9 mouse cellular contexts compared by ENCODE assay signal in the genomic region with DNA sequence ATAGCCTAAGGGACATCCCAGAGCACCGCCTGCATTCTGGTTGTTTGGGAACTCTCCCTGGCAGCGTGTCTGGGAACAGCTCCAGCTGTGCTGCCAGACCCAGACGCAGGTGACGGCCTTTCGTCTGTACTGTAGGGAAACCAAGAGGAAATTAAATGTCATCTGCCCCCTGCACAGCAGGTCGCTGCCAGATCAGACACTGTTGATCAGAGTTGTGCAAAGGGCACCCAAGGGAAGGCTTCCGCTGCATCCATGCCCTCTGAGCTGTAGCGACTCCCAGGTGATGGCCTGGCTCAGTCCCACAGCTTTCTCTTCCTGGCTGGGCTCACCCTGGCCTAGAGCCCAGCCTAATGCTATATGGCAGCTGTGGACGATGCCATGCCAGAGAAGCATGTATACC. TPM values are rescaled to one million over a fixed set of nuclear protein-coding genes. Genes with fewer than 3 reads are reported as not detected.
DNase-seq lines count a peak whose midpoint lies in the region; ATAC-seq and TF ChIP-seq lines count a peak whose summit lies in the region.
"Had no signal": no experiment of that assay in that cellular context is flagged by ENCODE, and none has a peak within 500 bp of the region (broad histone marks: within the 10 kb centered on the region; RNA-seq: fewer than 3 reads in every experiment).

No protein-coding gene starts in this region.

- ATAC-seq in neural tube, embryonic 13.5 days (ENCODE audit: low read depth): peak; percentile 44; the same call in 1 of the 2 replicates
- ATAC-seq in embryonic facial prominence, embryonic 13.5 days (ENCODE audit: insufficient number of reproducible peaks, insufficient read depth, low FRiP score, low TSS enrichment, low read depth): no peak
- peak; percentile 54; the same call in 1 of the 2 replicates for ATAC-seq in limb, embryonic 15.5 days (ENCODE audit: insufficient number of reproducible peaks, low FRiP score, low TSS enrichment, low read depth)

- peak; percentile 62 for DNase-seq in gastrocnemius, adult 2 months
- DNase-seq in gastrocnemius, postnatal 10 days: no peak
- DNase-seq in neural tube, embryonic 10.5 days (ENCODE audit: extremely low spot score, low spot score): no peak
- DNase-seq in right cerebral cortex, postnatal 10 days (ENCODE audit: low spot score in 2 of 2): no peak
- DNase-seq in urinary bladder, postnatal 36 days (ENCODE audit: low spot score in 2 of 2): no peak

- 0 out of 2 replicates have a peak overlapping the region, but pooled peaks have one; percentile 2 for H3K9ac ChIP-seq in neural tube, embryonic 13.5 days
- H3K9ac ChIP-seq in embryonic facial prominence, embryonic 13.5 days: no peak overlapping the region
- no peak overlapping the region for H3K9ac ChIP-seq in limb, embryonic 15.5 days

- H3K4me3 ChIP-seq in gastrocnemius, adult 2 months: no peak overlapping the region
- H3K4me3 ChIP-seq in neural tube, embryonic 13.5 days: no peak overlapping the region
- H3K4me3 ChIP-seq in embryonic facial prominence, embryonic 13.5 days: no peak overlapping the region
- H3K4me3 ChIP-seq in limb, embryonic 15.5 days: no peak overlapping the region
- H3K4me3 ChIP-seq: heart, adult 2 months had no signal

- 33% methylated on average over 9 of the region's 9 CpGs for WGBS in neural tube, embryonic 13.5 days
- whole genome bisulfite sequencing in embryonic facial prominence, embryonic 13.5 days: 68% methylated on average over 9 of the region's 9 CpGs
- 25% methylated on average over 9 of the region's 9 CpGs for whole genome bisulfite sequencing in limb, embryonic 15.5 days

- H3K4me2 ChIP-seq in neural tube, embryonic 13.5 days: no peak overlapping the region
- no peak overlapping the region for H3K4me2 ChIP-seq in embryonic facial prominence, embryonic 13.5 days
- H3K4me2 ChIP-seq in limb, embryonic 15.5 days: no peak overlapping the region

- no peak for TF ChIP-seq CTCF in gastrocnemius, adult 2 months (IDR thresholded peaks at IDR 0.05)

- H3K9me3 ChIP-seq in neural tube, embryonic 13.5 days: no peaks in the 10 kb centered on the region
- H3K9me3 ChIP-seq in embryonic facial prominence, embryonic 13.5 days: no peaks in the 10 kb centered on the region
- no peaks in the 10 kb centered on the region for H3K9me3 ChIP-seq in limb, embryonic 15.5 days

- H3K36me3 ChIP-seq in neural tube, embryonic 13.5 days: peaks cover 18% of the 10 kb centered on the region
- peaks cover 67% of the 10 kb centered on the region for H3K36me3 ChIP-seq in embryonic facial prominence, embryonic 13.5 days
- peaks cover 36% of the 10 kb centered on the region for H3K36me3 ChIP-seq in limb, embryonic 15.5 days

- peaks cover 52% of the 10 kb centered on the region for H3K4me1 ChIP-seq in neural tube, embryonic 13.5 days (replicated peaks)
- peaks cover 41% of the 10 kb centered on the region for H3K4me1 ChIP-seq in embryonic facial prominence, embryonic 13.5 days
- peaks cover 49% of the 10 kb centered on the region for H3K4me1 ChIP-seq in limb, embryonic 15.5 days

- intact Hi-C loops in gastrocnemius, adult 2 months (cut with DNase I): no loop called here

- no peaks in the 10 kb centered on the region for H3K27me3 ChIP-seq in neural tube, embryonic 13.5 days
- no peaks in the 10 kb centered on the region for H3K27me3 ChIP-seq in embryonic facial prominence, embryonic 13.5 days
- H3K27me3 ChIP-seq in limb, embryonic 15.5 days: no peaks in the 10 kb centered on the region

- H3K27ac ChIP-seq in gastrocnemius, adult 2 months: peak overlapping the region; percentile 67
- peak overlapping the region; percentile 43 for H3K27ac ChIP-seq in neural tube, embryonic 13.5 days (replicated peaks)
- H3K27ac ChIP-seq in embryonic facial prominence, embryonic 13.5 days: peak overlapping the region; percentile 22; the same call in 1 of the 2 replicates
- peak overlapping the region; percentile 65 for H3K27ac ChIP-seq in limb, embryonic 15.5 days
- H3K27ac ChIP-seq: heart, adult 2 months had no signal

RNA-seq across cellular contexts. Expression of a gene that starts 58.1 kb away (rescaled TPM):
- total RNA-seq in gastrocnemius, adult 2 months (2021): 100 to 1,000 TPM in 1 of 2 experiments, 10 to 100 TPM in 1; 97.4 to 101 TPM
- total RNA-seq in gastrocnemius, postnatal 10 days (2021): 10 to 100 TPM; 73.6 to 80.3 TPM
- polyA plus RNA-seq in neural tube, embryonic 13.5 days (2015; fragmentation: Nextera tagmentation; extraction: Ambion mirVana): 174 and 179 TPM in 2 replicates
- polyA plus RNA-seq in embryonic facial prominence, embryonic 13.5 days (2015; fragmentation: Nextera tagmentation; extraction: Ambion mirVana): 166 and 168 TPM in 2 replicates
- polyA plus RNA-seq in limb, embryonic 15.5 days (2015; fragmentation: Nextera tagmentation; extraction: Ambion mirVana): 144 and 158 TPM in 2 replicates
